Mouse (Mus musculus) left cerebral cortex, adult 2 months (tissue): ENCODE measurements at regions not wholly inside any gene's neighbourhood (a gene's known extent, or its start where the extent isn't known, plus 50 kb on each side); places are given as distances from the start of the nearest gene placed in this dataset.

Experiments used
- DNase-seq, 2 experiments: peaks; one replicate each; pipeline ENCODE4 v3.0.0; 2021 to 2022; ENCODE audit warnings: low spot score in 2 of 2, mixed read lengths in 1 of 2; ENCODE audit errors: extremely low spot score in 1 of 2
- H3K27ac ChIP-seq: fragments of 200-600 bp; 2 replicates; pipeline ENCODE4 v1.8.1; 2022
- H3K4me3 ChIP-seq: fragments of 200-600 bp; 2 replicates; pipeline ENCODE4 v1.8.1; 2022
- CTCF ChIP-seq: fragments of 200-600 bp; IDR thresholded peaks from 2 replicates; pipeline ENCODE4 v1.8.1; 2022; ENCODE audit warnings: antibody characterized with exemption, mild to moderate bottlenecking, moderate library complexity
- intact Hi-C: fragments of 180-260 bp; cut with DNase I; formaldehyde crosslinking; loops from one replicate; pipeline ENCODE4 v1.15.1; 2025

DNA sequence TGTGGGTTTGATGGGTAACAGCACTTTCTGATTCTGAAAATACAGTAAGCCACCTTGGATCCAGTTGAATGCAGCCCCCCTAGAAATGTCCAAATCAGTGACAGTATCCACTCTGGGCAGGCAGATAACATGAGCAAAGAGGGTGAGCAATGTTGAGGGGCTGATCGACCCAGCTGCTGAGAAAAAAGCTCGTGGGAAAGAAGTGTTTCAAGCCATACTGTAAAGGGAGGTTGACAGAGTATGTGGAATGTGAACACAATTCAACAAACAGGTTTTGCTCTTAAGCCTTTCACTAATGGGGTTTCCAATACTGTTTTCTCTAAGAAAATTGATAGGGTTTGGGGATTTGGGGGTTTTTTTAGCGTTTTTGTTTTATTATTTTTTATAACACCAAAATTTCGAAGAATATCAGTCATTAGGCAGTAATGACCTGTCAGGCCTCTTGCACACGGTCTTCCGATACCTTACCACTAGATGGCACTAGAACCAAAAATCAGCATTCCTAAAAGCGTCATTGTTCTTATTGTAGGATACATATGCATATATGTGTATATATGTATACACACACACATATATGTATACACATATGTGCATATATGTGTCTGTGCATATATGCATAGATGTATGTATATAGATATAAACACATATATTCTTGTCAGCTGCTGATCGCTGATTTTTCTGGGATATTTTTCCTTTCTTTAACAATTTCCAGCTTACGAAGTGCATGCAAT, 237.5 kb upstream of the Gpc5 start:
- intact Hi-C loops, result loop anchor here (1.0 kb wide), 1 partner anchor 59 kb away; no protein-coding TSS in a partner anchor
- H3K27ac ChIP-seq, result no peak overlapping the region
- no peak overlapping the region for H3K4me3 ChIP-seq
- peak; percentile 82 for TF ChIP-seq CTCF
- no peak for DNase-seq

DNA sequence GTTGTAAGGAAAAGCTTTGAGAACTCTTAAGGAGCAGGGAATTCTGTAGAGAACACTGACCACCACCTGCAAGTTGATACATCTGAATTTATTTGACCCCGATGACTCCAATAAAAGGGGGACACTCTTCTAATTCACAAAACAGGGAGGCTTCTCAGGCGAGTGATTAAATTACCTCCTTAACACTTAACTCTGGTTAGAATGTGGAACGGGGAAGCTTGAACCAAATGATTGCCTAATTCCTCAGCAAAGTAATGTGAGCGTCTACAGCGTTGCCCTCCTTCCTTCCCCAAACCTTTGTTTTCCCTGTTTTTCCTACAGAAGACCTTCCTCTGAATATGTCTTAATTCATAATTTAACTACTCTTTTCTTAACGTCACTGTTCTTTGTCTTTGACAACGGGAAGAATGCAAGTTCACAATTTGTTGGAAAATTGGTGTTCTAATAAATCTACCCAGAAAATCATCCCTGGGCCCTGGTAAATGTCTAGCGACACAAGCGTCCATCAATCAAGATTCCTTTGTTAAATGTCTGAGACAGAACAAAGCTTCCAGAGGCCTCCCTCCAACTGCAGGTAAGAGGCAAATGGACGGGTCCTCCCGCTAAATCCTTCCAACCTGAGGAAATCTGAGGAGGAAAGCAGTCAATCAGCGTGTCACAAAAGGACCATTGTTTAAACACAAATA, 236.8 kb upstream of the Gpc5 start:
- no peak overlapping the region for H3K4me3 ChIP-seq
- no peak for DNase-seq
- intact Hi-C loops, result no loop called here
- TF ChIP-seq CTCF, result no peak
- no peak overlapping the region for H3K27ac ChIP-seq

DNA sequence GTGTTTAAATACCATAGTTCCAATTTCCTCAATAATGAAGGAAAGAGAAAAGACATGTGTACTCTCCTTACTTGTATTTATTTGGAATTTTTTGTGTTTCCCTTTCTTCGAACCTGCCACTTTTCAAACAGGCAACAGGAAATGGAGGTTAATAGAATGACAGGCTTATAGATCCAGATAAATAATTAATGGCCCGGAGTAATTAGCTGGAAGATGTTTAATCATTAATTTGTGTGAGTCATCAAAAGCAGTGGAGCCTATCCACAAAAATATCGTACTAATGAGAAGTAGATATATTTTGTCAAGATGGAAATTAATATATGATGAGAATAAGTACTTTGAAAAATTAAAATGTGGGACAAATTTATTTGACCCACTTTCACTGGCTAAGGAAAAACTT, 236.3 kb upstream of the Gpc5 start:
- DNase-seq, result no peak
- Histone ChIP-seq H3K4me3 (no peak overlapping the region), H3K27ac (no peak overlapping the region)
- intact Hi-C loops, result loop anchor here (2.0 kb wide), 1 partner anchor 125 kb away; no protein-coding TSS in a partner anchor
- TF ChIP-seq CTCF, result no peak

DNA sequence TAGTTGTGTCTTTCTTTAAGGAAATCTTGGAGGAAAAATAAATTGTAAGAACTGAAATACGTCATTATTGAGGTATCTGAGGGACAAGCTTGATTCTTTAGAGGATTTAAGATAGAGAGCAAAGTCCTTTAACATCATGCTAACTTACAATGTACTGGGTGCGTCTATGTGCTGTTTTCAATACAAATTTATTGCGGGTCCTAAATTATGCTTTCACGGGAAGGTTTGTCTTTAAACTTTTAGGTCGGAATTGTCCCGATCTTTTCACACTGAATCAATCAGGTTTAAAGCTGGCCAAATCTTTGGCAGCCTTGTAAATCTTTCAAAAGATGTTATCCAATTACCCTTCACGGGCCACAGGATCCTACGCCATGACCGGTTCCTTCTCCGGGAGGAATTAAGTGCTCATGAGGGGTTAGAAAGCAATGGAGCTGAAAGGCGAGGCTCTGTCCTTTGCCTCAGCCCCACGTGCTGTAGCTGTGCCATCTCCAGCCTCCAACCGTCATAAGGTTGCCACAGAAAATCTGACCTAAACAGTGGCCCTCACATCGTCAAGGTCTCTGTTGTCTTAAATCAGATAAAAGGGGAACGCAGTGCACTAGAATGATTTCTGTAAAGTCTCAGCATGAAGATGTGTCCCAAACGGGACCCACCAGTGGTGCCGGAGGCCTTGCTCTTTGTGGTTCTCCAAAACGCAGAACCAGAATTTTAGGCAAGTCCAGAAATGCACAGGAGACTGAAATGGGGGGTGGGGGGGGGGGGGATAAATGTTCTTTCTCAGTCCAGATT, 235.6 kb upstream of the Gpc5 start:
- intact Hi-C loops, result loop anchor here (2.0 kb wide), 1 partner anchor 124 kb away; no protein-coding TSS in a partner anchor
- no peak overlapping the region for H3K27ac ChIP-seq
- H3K4me3 ChIP-seq, result no peak overlapping the region
- DNase-seq, result no peak
- TF ChIP-seq CTCF, result no peak

DNA sequence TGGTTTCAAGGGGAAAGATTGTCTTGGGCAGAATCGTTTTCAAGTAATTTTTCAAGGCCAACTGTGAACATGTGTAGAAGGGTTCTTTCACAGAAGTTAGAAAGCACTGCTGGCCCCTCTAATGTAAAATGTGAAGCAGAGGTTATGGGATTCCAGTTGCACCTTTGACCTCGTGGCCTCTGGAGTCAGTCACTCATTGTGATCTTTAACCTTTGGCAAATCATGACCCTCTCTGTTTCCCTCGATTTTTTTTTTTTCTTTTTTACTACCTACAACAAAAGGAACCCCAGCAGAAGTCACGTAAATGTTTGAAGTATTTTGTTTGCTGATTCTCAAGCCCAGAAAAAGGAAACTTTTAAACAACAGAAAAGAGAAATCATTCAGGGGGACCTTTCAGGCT, 234.8 kb upstream of the Gpc5 start:
- no peak for DNase-seq
- intact Hi-C loops, result loop anchor here (2.0 kb wide), 1 partner anchor 124 kb away; no protein-coding TSS in a partner anchor

DNA sequence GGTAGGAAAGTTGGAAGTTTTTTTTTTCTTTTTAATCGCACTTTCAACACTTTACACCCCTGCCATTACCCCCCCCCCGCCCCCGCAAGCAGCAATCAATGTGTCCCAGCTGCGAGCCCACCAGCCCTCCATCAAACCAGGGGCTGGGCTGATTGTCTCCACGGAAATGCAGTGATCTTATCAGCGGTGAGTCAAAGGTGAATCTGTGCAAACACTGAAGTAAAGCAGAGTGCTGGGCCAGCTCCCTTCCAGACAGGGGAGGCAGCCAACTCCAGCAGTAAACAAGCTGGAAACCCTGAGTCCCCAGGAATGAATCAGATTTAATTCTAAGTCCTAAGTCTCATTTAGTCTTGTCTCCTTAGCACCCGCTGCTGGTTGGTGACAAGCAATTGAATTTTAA, 234.3 kb upstream of the Gpc5 start:
- H3K27ac ChIP-seq, result no peak overlapping the region
- no peak for DNase-seq
- intact Hi-C loops, result loop anchor here (2.0 kb wide), 1 partner anchor 123 kb away; no protein-coding TSS in a partner anchor
- H3K4me3 ChIP-seq, result no peak overlapping the region
- no peak for TF ChIP-seq CTCF

More for the DNA sequence above, 234.8 kb upstream of the Gpc5 start:
- no peak for TF ChIP-seq CTCF
- no peak overlapping the region for H3K27ac ChIP-seq
- H3K4me3 ChIP-seq, result no peak overlapping the region

DNA sequence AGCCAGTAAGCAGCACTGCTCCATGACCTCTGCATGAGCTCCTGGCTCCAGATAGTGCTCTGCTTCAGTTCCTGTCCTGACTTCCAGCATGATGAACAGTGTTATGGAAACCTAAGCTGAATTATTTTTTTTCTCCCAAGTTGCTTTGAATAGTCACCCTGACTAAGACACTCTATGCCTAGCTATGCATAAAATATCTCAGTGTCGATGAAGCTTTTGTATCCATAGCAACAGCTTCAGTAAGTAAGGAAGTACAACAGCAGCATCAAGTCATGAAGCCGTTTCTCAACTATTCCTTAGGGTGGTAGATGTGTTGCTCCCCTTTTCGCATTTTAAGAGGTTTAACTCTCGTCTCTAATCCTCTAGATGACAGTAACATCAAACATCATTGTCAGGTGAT, 228.4 kb upstream of the Gpc5 start:
- Histone ChIP-seq H3K27ac (peak overlapping the region; percentile 18; the same call in 1 of the 2 replicates), H3K4me3 (no peak overlapping the region)
- intact Hi-C loops, result no loop called here
- no peak for TF ChIP-seq CTCF
- no peak for DNase-seq

DNA sequence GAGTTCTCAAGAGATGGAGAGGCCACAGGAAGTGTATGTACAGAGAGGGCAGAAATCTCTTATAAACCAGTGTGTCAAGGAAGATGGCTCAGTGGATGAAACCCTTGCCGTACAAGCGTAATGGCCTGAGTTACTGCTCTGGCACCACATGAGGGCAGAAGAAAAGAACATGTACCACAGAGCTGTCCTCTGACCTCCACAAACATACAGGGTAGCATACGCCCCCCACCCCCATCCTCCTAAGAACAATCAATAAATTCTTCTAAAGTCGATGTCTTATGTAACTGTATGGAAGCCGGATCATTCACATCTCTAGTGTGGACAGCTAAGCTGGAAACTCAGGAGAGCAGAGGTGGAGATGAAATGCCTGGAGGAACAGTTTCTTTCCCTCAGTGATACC, 227.9 kb upstream of the Gpc5 start:
- Histone ChIP-seq H3K27ac (no peak overlapping the region), H3K4me3 (no peak overlapping the region)
- intact Hi-C loops, result no loop called here
- TF ChIP-seq CTCF, result no peak
- DNase-seq, result no peak

DNA sequence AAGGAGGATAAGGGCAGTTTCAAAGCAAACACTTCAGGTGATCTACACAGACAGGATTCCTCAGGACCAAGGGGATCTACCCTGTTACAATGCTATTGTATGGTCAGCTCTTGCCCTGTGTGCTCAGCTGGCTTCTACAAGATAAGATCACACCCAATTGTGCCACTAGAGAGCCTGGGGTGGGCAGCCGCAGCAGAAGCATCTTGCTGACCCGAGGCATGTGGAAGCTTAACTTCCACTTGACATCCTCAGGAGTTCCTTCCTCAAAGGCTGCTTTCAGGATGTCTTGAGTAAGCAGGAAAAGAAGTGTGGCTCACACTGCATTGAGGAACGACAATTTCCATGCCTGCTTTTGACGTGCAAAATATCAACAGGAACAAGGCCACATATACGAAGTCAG, 222.8 kb upstream of the Gpc5 start:
- no peak for TF ChIP-seq CTCF
- Histone ChIP-seq H3K27ac (peak overlapping the region; percentile 3; the same call in 1 of the 2 replicates), H3K4me3 (no peak overlapping the region)
- intact Hi-C loops, result no loop called here
- DNase-seq, result no peak

DNA sequence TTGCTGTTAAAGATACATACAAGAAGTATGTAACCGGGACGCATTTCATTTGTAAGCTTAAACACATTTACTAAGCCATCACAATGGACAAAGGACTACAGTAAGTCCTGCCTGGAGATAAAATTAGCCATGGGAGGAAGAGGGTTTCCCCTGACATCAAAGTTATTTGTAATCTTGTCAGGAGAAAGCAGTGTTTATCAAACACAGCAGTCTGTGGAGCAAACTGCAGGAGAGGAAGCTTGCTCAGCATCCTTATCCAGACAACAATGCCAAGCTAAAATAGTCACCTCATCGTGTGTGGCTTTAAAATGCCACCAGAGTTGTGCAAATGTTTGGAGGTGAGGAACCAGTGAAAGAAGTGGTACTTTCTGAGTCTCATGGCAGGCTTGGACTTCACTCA, 216.9 kb upstream of the Gpc5 start:
- intact Hi-C loops, result no loop called here
- no peak for DNase-seq
- Histone ChIP-seq H3K27ac (no peak overlapping the region), H3K4me3 (no peak overlapping the region)
- TF ChIP-seq CTCF, result no peak

DNA sequence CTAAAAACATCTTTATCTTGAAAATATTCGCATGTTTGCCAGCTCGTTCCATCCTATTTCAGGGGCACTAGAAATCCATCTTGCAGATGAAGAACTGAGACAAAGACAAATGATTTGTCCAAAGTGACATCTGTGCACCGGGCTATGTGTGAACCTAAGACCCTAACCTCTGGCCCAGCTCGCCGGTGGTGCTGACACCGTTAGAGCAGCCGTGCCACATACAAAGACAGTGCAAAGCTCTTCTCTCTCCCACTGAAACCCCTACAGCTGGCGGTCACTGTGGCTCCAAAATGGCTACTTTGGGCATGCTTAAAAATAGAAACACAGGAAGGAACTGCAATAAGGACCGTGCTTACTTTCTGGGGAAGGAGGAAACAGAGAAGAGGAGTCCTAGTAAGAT, 215.6 kb upstream of the Gpc5 start:
- Histone ChIP-seq H3K4me3 (no peak overlapping the region), H3K27ac (no peak overlapping the region)
- DNase-seq, result no peak
- TF ChIP-seq CTCF, result no peak
- intact Hi-C loops, result no loop called here

DNA sequence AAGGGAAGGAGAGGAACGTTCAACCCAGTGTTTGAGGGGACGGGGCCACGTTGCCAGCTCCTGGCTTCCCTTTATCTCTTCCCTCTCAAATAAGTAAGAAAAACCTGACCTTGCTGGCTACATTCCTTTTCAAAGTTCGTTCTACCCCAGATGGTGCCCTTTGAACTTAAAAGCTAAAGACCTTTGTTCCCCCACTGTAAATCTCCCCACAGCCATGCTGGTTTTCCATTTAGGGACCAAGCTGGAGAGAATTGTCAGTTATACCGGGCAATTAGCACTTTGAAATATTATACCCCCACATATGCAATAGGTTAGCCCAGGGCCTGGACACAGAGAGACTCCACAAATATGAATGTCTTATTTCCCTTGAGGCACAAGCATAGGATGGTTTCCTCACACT, 214.5 kb upstream of the Gpc5 start:
- intact Hi-C loops, result no loop called here
- Histone ChIP-seq H3K4me3 (no peak overlapping the region), H3K27ac (no peak overlapping the region)
- DNase-seq, result no peak
- no peak for TF ChIP-seq CTCF
